Mouse (Mus musculus) limb, embryonic 10.5 days (tissue): ENCODE data around the gene Cdh13. TPM values are rescaled to one million over a fixed set of nuclear protein-coding genes. Genes with fewer than 3 reads are reported as not detected.

Experiments
- DNase-seq: peaks from one replicate; pipeline ENCODE4 v3.0.0-alpha.2; 2017; ENCODE audit warnings: low spot score
- H3K27ac ChIP-seq: fragments of 300-500 bp; sonication (generic); 2 replicates; pipeline ENCODE4 v1.5.1; 2016; ENCODE audit warnings: mild to moderate bottlenecking
- H3K27me3 ChIP-seq: fragments of 300-500 bp; sonication (generic); 2 replicates; pipeline ENCODE4 v1.6.1; 2016; ENCODE audit warnings: low read depth, mild to moderate bottlenecking; ENCODE audit not compliant: poor library complexity, severe bottlenecking
- H3K36me3 ChIP-seq: fragments of 300-500 bp; sonication (generic); 2 replicates; pipeline ENCODE4 v1.6.1; 2016; ENCODE audit warnings: mild to moderate bottlenecking, moderate library complexity
- H3K4me1 ChIP-seq: fragments of 300-500 bp; sonication (generic); 2 replicates; pipeline ENCODE4 v1.6.1; 2016
- H3K4me3 ChIP-seq: fragments of 300-500 bp; sonication (generic); 2 replicates; pipeline ENCODE4 v1.5.1; 2016; ENCODE audit warnings: mild to moderate bottlenecking, moderate library complexity
- H3K9me3 ChIP-seq: fragments of 300-500 bp; sonication (generic); replicated peaks from 2 replicates; pipeline ENCODE4 v1.6.1; 2016; ENCODE audit warnings: mild to moderate bottlenecking
- WGBS: fragments of 180-500 bp; shearing (Covaris S2); methylation state at CpG from one replicate; pipeline ENCODE4 v1.1.7; 2016; 5-methylcytosine and 5-hydroxymethylcytosine counted together
- polyA plus RNA-seq: library from polyadenylated mRNA; unstranded; fragments of >200 nt; fragmentation: Nextera tagmentation; extraction: Ambion mirVana; gene quantifications from 2 replicates; pipeline ENCODE4 v1.2.1, GENCODE M21; 2016

Gene Cdh13
- polyA plus RNA-seq, 1 experiment from 2014 or later, result 3.3 TPM

DNA sequence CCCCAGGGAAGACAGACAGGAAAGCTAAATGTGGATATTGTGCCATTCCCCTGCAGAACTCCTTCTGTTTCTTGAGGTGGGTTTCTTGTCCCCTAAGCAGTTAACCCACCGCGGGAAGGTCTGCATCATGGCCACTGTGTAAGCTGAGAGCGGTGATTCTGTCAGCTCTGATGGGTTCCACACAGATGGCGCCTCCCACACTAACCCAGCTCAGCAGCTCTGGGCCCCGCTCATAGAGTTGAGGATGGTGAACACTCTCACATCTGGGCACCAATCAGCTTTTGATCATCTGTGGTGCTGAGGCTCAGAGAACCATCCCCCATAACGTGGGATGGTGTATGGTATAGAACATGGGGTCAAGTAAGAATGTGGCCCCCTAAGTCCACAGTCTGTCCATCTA lies 735.1 kb downstream of the Cdh13 start:
- 0 out of 2 replicates have a peak, but pooled peaks cover 3% of the 10 kb centered on the region for H3K4me1 ChIP-seq
- H3K9me3 ChIP-seq, result no peaks in the 10 kb centered on the region
- WGBS, result 79% methylated on average over 6 of the region's 6 CpGs
- H3K4me3 ChIP-seq, result no peak overlapping the region
- no peak for DNase-seq
- H3K36me3 ChIP-seq, result no peaks in the 10 kb centered on the region
- no peaks in the 10 kb centered on the region for H3K27me3 ChIP-seq
- H3K27ac ChIP-seq, result no peak overlapping the region

DNA sequence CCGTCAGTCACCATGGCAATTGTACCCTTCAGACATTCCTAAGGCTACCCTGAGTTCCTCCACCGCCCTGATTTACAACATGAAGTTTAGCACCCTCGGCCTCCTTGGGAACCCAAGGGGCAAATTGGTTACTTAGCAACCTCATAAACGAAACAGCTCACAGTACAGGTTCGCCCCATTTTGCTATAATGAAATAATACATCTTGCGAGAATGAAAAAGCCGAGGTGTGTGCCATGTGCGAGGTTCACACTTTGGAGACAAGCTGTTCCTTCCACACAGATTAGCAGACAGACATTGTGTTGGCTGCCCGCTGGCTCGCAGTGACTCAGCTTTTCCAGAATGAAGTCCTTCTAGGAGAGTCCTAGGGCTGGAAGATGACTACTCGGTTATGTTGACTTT lies 737.2 kb downstream of the Cdh13 start:
- H3K27ac ChIP-seq, result no peak overlapping the region
- no peak for DNase-seq
- WGBS, result 46% methylated on average over 11 of the region's 11 CpGs

DNA sequence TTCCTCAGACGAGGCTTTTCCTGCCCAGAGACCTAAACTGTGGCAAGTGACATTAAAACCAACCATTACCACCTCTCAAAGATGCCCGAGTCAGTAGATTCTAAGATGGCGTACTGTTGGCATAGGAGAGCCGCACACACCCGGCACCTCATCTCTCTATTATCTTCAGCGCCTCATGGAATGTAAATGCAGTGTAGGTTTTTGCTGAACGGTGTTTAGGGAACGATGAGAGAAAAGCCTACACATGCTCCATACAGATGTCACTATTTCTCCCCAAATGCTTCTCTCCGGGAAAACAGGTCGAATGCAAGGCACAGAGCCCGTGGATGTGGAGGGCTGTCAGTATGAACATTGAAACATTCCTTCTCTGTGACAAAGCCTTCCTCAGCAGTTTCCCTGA lies 737.9 kb downstream of the Cdh13 start:
- no peaks in the 10 kb centered on the region for H3K9me3 ChIP-seq
- H3K4me3 ChIP-seq, result no peak overlapping the region
- DNase-seq, result no peak
- H3K27me3 ChIP-seq, result no peaks in the 10 kb centered on the region
- no peak overlapping the region for H3K27ac ChIP-seq
- H3K4me1 ChIP-seq, result 0 out of 2 replicates have a peak, but pooled peaks cover 3% of the 10 kb centered on the region
- WGBS, result 88% methylated on average over 11 of the region's 11 CpGs
- no peaks in the 10 kb centered on the region for H3K36me3 ChIP-seq

More for the DNA sequence above, 737.2 kb downstream of the Cdh13 start:
- H3K4me1 ChIP-seq, result 0 out of 2 replicates have a peak, but pooled peaks cover 3% of the 10 kb centered on the region
- no peaks in the 10 kb centered on the region for H3K36me3 ChIP-seq
- H3K4me3 ChIP-seq, result no peak overlapping the region
- no peaks in the 10 kb centered on the region for H3K27me3 ChIP-seq
- no peaks in the 10 kb centered on the region for H3K9me3 ChIP-seq

DNA sequence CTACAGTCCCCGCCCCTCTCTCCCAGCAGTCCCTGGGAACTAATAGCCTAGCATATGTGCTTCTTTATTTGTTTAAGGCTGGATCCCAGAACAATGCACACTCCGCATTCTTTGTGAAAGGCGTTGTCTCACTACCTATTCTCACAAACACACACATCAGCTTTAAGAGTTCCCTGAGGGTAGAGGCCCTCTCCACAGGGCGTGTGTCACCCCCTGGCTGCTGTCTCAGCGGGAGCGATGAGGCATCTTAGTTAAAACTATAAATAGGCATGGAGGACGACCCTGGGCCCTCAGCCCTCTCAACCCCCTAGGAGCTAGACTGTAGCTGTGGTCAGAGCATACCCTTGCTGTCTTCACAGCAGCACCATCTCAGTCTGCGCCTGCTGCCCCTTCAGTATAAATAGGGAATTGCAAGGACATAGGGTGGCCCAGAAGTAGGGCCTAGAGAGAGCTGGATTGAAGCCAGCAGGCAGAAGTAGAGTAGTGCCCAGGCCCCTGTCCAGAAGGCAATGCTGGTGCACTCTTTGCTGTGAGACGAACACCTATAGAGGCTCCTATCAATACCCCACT lies 738.9 kb downstream of the Cdh13 start:
- Histone ChIP-seq H3K27me3 (no peaks in the 10 kb centered on the region), H3K36me3 (no peaks in the 10 kb centered on the region), H3K4me1 (0 out of 2 replicates have a peak, but pooled peaks cover 3% of the 10 kb centered on the region), H3K9me3 (no peaks in the 10 kb centered on the region), H3K4me3 (no peak overlapping the region), H3K27ac (no peak overlapping the region)
- WGBS, result 79% methylated on average over 9 of the region's 9 CpGs
- DNase-seq, result no peak

DNA sequence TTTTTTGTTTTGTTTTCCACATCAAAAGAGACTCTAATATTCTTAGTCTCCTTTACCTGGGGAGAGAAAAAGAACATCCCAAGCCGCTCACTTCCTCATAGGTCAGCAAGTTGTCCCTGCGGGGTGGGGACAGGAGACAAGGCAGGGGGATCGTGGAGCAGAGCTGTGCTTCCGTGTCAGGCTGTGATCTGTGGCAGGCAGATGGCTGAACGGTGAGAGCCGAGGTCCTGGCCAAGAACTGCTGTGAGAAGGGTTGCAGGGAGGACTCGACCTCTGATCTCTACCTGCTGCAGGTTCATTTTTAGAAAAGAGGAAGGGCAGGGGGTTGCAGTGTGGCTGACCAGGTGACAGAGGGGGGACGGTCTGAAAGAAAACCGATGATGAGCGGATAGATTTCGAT lies 749.9 kb downstream of the Cdh13 start:
- Histone ChIP-seq H3K36me3 (no peaks in the 10 kb centered on the region), H3K27ac (no peak overlapping the region)
- 92% methylated on average over 11 of the region's 11 CpGs for WGBS

DNA sequence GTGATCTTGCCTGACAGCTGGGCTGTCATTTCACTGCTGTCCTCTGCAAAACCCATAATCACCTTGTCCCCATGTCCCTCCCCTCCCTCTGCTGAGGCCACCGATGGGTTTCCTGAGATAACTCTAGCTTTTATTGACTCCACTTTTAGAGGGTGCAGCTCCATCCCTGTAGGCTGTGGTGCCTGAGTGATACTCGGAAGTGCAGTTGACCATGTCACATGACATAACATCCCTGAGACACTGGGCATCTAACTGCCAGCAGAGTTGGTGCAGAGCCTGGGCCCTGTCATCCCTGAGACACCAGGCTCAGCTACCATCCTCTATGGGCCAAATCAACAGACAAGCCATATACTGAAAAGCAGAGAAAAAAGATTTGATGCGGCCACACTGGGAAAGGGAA lies 750.5 kb downstream of the Cdh13 start:
- Histone ChIP-seq H3K4me3 (no peak overlapping the region), H3K27ac (no peak overlapping the region), H3K4me1 (no peaks in the 10 kb centered on the region), H3K36me3 (no peaks in the 10 kb centered on the region), H3K9me3 (no peaks in the 10 kb centered on the region), H3K27me3 (no peaks in the 10 kb centered on the region)
- no peak for DNase-seq
- WGBS, result 95% methylated on average over 3 of the region's 3 CpGs

More for the DNA sequence above, 749.9 kb downstream of the Cdh13 start:
- H3K9me3 ChIP-seq, result no peaks in the 10 kb centered on the region
- no peaks in the 10 kb centered on the region for H3K4me1 ChIP-seq
- DNase-seq, result no peak
- H3K4me3 ChIP-seq, result no peak overlapping the region
- no peaks in the 10 kb centered on the region for H3K27me3 ChIP-seq

DNA sequence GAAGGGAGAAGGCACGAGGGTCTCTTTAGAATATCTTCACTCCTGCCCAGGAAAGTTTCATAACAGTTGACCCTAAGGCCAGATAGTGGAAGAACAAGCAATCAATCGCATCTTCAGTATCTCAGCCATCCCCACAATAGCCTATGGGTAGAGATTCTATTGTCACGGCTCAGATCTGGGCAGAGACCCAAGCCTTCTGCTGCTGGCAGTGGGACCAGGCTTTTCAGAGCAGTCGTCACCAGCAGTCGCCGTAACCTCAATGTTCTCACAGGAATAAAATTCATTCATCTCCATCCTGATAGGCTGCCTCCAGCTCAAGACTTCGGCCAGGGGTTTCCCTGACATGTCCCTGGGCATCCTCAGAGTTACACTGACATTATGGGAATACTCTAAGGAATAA lies 751.6 kb downstream of the Cdh13 start:
- no peak for DNase-seq
- WGBS, result 92% methylated on average over 7 of the region's 7 CpGs
- Histone ChIP-seq H3K27me3 (no peaks in the 10 kb centered on the region), H3K4me1 (no peaks in the 10 kb centered on the region), H3K9me3 (no peaks in the 10 kb centered on the region), H3K4me3 (no peak overlapping the region), H3K36me3 (no peaks in the 10 kb centered on the region), H3K27ac (no peak overlapping the region)

DNA sequence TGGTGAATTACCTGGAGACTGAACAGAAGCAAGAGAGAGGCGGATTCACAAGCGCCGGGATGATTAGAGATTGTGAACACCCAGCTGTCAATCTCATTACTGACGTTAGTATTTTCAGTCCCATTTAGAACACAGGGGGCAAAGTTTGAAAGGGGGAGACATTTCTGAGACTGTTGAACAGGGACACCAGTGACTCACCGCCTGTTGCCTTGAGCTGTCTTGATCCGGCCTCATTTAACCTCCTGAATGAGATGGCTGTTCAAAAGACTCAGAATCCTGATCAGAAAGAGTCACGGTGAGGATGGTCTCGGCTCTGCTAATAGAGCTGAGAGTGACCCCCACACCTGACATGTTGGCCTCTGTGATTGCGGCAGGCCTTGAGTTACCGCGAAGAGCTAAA lies 754.0 kb downstream of the Cdh13 start:
- Histone ChIP-seq H3K36me3 (no peaks in the 10 kb centered on the region), H3K27ac (no peak overlapping the region), H3K4me3 (no peak overlapping the region), H3K27me3 (no peaks in the 10 kb centered on the region), H3K9me3 (no peaks in the 10 kb centered on the region), H3K4me1 (no peaks in the 10 kb centered on the region)
- no peak for DNase-seq
- WGBS, result 96% methylated on average over 11 of the region's 11 CpGs

DNA sequence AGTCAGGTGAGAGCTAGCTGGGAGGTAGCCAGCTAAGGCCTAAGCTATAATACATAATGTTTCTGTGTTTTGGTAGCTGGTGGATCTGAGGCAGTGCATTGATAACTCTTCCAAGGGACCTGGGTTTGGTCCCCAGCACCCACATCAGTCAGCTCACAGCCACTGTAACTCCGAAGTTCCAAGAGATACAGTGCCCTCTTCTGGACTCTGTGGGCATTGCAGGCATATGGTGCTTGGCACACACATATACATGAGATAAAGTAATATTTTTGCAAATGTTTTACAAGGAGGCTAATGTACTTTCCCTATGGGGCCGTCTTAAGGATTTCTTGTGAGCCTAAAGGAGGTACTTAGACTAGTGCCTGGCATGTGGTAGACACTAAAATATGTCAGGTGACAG lies 755.8 kb downstream of the Cdh13 start:
- no peaks in the 10 kb centered on the region for H3K27me3 ChIP-seq
- WGBS, result 81% methylated on average over 2 of the region's 2 CpGs

DNA sequence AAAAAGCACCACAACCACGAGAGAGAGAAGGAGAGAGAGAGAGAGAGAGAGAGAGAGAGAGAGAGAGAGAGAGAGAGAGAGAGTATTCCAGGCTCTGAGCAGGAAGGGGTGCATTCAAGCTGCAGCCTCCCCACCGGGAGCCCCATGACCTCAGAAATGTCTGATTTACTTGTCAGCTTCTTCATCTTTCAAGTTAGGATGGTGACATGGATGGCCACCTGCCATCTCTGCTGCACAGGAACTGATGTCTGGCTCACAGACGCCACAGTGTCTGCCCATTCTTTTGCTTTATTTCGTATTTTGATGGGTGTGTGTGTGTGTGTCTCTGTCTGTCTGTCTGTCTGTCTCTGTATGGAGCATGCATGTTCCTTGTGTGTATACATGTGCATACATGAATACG lies 774.3 kb downstream of the Cdh13 start:
- WGBS, result 84% methylated on average over 5 of the region's 5 CpGs
- DNase-seq, result no peak
- H3K27ac ChIP-seq, result no peak overlapping the region; the same call in 1 of the 2 replicates
- H3K4me1 ChIP-seq, result no peaks in the 10 kb centered on the region
- H3K27me3 ChIP-seq, result no peaks in the 10 kb centered on the region
- no peaks in the 10 kb centered on the region for H3K9me3 ChIP-seq
- no peaks in the 10 kb centered on the region for H3K36me3 ChIP-seq
- no peak overlapping the region for H3K4me3 ChIP-seq

More for the DNA sequence above, 755.8 kb downstream of the Cdh13 start:
- no peaks in the 10 kb centered on the region for H3K9me3 ChIP-seq
- H3K4me1 ChIP-seq, result no peaks in the 10 kb centered on the region
- DNase-seq, result no peak
- H3K4me3 ChIP-seq, result no peak overlapping the region
- H3K27ac ChIP-seq, result no peak overlapping the region
- no peaks in the 10 kb centered on the region for H3K36me3 ChIP-seq

DNA sequence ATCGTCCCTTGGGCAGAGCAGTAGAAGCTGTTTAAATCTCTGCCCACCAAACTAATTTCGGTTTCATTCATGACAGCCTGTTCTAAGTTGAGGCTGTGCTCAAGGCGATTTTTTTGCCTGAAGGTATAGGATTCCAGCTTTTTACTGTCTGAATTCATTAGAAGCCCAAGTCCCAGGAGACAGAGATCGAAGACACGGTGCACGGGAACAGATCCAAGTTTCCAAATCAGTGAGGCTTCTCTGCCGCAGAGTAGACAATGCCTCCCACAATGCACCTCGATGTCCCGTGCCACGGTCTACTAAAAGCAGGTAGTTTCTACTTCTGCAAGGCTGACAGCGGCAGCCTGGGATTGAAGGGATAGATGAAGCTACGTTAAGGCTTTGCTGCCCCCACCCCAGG lies 778.1 kb downstream of the Cdh13 start:
- DNase-seq, result no peak
- WGBS, result 88% methylated on average over 12 of the region's 12 CpGs
- H3K4me3 ChIP-seq, result no peak overlapping the region
- H3K9me3 ChIP-seq, result no peaks in the 10 kb centered on the region
- H3K27me3 ChIP-seq, result peaks cover 5% of the 10 kb centered on the region; the same call in 1 of the 2 replicates
- no peaks in the 10 kb centered on the region for H3K36me3 ChIP-seq
- 0 out of 2 replicates have a peak, but pooled peaks cover 3% of the 10 kb centered on the region for H3K4me1 ChIP-seq
- H3K27ac ChIP-seq, result no peak overlapping the region

DNA sequence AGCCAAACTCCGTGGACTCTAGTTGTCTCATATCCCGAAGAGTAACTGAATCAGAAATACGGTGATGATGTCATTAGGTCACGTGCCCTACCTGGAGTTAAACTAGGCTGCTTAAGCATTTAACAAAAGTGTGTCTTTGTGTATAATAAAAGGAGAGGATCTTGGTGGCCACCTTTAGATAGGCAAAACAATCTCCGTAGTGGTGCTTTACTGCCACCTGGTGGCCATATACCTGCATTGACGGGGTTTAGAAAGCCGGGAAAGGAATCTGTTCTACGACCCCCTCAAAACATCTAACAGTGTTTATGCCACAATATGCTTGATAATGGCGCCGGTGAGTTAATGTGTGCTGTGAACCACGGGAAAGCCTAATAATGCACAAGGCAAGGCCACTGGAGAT lies 781.0 kb downstream of the Cdh13 start:
- H3K9me3 ChIP-seq, result no peaks in the 10 kb centered on the region
- H3K4me1 ChIP-seq, result 0 out of 2 replicates have a peak, but pooled peaks cover 3% of the 10 kb centered on the region
- peaks cover 5% of the 10 kb centered on the region; the same call in 1 of the 2 replicates for H3K27me3 ChIP-seq
- no peak overlapping the region for H3K27ac ChIP-seq
- 22% methylated on average over 11 of the region's 11 CpGs for WGBS
- no peaks in the 10 kb centered on the region for H3K36me3 ChIP-seq
- peak; percentile 78 for DNase-seq
- H3K4me3 ChIP-seq, result no peak overlapping the region

DNA sequence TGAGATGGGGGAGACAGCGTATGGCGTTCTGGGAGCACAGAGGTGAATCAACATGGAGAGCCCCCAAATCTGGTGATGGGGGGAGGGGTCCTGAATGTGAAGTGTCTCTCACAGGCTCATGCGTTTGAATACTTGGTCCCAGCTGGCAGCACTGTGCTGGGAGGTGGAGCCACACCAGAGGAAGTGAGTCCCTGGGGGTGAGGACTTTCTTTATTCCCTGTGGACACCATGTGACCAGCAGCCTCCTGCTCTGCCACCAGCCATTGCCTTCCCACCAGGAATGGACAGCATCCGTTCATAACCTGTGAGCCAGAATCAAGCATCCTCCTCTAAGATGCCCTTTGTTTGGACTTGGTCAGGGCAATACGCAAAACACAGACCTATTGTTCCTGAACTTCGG lies 788.8 kb downstream of the Cdh13 start:
- Histone ChIP-seq H3K36me3 (no peaks in the 10 kb centered on the region), H3K4me1 (peaks cover 19% of the 10 kb centered on the region), H3K9me3 (no peaks in the 10 kb centered on the region), H3K27me3 (no peaks in the 10 kb centered on the region), H3K27ac (no peak overlapping the region), H3K4me3 (no peak overlapping the region)
- 81% methylated on average over 6 of the region's 6 CpGs for WGBS
- DNase-seq, result no peak

DNA sequence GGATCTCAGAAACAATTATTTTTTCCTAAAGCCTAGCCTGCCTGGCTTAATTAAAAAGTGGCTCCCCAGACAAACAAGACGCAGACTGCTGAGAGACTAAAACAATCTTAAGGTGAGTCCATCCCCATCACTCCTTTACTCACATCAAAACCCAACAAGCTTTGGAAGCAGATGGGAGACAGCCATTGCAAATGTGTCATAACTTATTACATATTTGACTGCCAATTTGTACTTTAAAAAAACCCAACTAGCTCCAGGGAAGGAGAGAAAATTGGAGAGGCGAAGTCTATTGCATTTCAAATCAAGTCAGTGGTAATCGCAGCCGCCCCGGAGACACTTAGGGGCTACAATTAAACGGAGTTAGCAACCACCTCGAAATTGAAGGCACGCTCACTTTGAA lies 801.5 kb downstream of the Cdh13 start:
- Histone ChIP-seq H3K27me3 (no peaks in the 10 kb centered on the region), H3K4me1 (no peaks in the 10 kb centered on the region), H3K36me3 (no peaks in the 10 kb centered on the region), H3K4me3 (no peak overlapping the region), H3K9me3 (no peaks in the 10 kb centered on the region), H3K27ac (no peak overlapping the region)
- 86% methylated on average over 8 of the region's 8 CpGs for WGBS
- DNase-seq, result no peak
